Mouse (Mus musculus): ENCODE results near the gene Sec31a. TPM values are rescaled to one million over a fixed set of nuclear protein-coding genes. Genes with fewer than 3 reads are reported as not detected.

The Sec31a gene
- total RNA-seq, 1 experiment = 94.5 TPM

GRCm38 (mm10) chr5:100331636-100332035, 84.4 kb downstream of the Sec31a start:
- H3K4me1 ChIP-seq (ENCODE audit: control insufficient read depth in 2 of 2, insufficient read depth in 2 of 2, low read length in 2 of 2, poor library complexity in 1 of 2) = peaks cover 0 to 9% of the 10 kb centered on the region in 2 experiments; a peak in 2 of 4 replicates
- no peak overlapping the region for H3K4me3 ChIP-seq (ENCODE audit: insufficient read depth in 1 of 2, low read depth in 1 of 2, low read length in 2 of 2, poor library complexity in 1 of 2, severe bottlenecking in 1 of 2)
- in situ Hi-C loops (cut with MboI; ENCODE audit: low sequenced_read_pairs in 2 of 2, unreplicated experiment in 2 of 2) = no loop called here
- DNase-seq (ENCODE audit: low read depth, low spot score) = no peak
- no peak for TF ChIP-seq ZNF384 (IDR thresholded peaks at IDR 0.05; ENCODE audit: low read depth, low read length)
- TF ChIP-seq MAFK (IDR thresholded peaks at IDR 0.05; ENCODE audit: insufficient read depth, low read depth, low read length) = 0 out of 2 replicates have a peak, but pooled peaks have one; percentile 30
- H3K9ac ChIP-seq (ENCODE audit: insufficient read depth, low read depth, low read length, poor library complexity, severe bottlenecking) = no peak overlapping the region
- no peaks in the 10 kb centered on the region for H3K9me3 ChIP-seq (ENCODE audit: control insufficient read depth, insufficient read depth, low read depth, low read length)
- H3K27ac ChIP-seq (ENCODE audit: insufficient read depth, low read depth, low read length, poor library complexity, severe bottlenecking) = no peak overlapping the region
- no peaks in the 10 kb centered on the region for H3K36me3 ChIP-seq (ENCODE audit: control insufficient read depth, insufficient read depth, low read length, poor library complexity, severe bottlenecking)

DNA sequence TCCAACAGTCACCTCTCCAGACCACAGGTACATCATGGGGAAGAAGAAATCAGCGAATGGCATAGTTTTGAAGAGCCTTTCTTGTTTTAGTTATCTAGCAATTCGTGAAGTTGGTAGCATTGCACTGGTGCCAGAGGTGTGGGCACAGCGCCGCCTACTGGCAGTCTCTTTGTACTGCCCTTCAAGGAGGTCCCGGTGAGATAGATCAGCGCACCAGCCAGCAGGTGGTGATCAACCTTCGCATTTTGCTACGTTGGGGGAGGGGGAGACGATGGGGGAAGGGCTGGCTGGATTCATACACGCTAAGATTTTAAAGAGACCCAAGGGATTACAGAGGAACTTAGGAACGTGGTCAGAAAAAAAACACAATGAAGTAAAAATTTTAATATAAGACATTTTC, 94.0 kb downstream of the Sec31a start:
- in situ Hi-C loops (cut with MboI; ENCODE audit: low sequenced_read_pairs in 2 of 2, unreplicated experiment in 2 of 2) = no loop called here
- peak; percentile 82 for DNase-seq (ENCODE audit: low read depth, low spot score)
- no peak overlapping the region for H3K4me3 ChIP-seq (ENCODE audit: insufficient read depth in 1 of 2, low read depth in 1 of 2, low read length in 2 of 2, poor library complexity in 1 of 2, severe bottlenecking in 1 of 2)
- H3K27ac ChIP-seq (ENCODE audit: insufficient read depth, low read depth, low read length, poor library complexity, severe bottlenecking) = no peak overlapping the region
- no peak for TF ChIP-seq ZNF384 (IDR thresholded peaks at IDR 0.05; ENCODE audit: low read depth, low read length)
- no peak for TF ChIP-seq HCFC1 (IDR thresholded peaks at IDR 0.05; ENCODE audit: borderline replicate concordance, insufficient read depth, low read length)
- TF ChIP-seq ZC3H11A (IDR thresholded peaks at IDR 0.05; ENCODE audit: borderline replicate concordance, low read depth, low read length) = peak; percentile 72; the same call in 1 of the 2 replicates
- TF ChIP-seq CHD2 (IDR thresholded peaks at IDR 0.05; ENCODE audit: low read depth, low read length) = peak; percentile 85
- TF ChIP-seq MAFK (IDR thresholded peaks at IDR 0.05; ENCODE audit: insufficient read depth, low read depth, low read length) = no peak
- no peaks in the 10 kb centered on the region for H3K4me1 ChIP-seq (ENCODE audit: control insufficient read depth in 2 of 2, insufficient read depth in 2 of 2, low read length in 2 of 2, poor library complexity in 1 of 2)
- H3K36me3 ChIP-seq (ENCODE audit: control insufficient read depth, insufficient read depth, low read length, poor library complexity, severe bottlenecking) = no peaks in the 10 kb centered on the region
- H3K9me3 ChIP-seq (ENCODE audit: control insufficient read depth, insufficient read depth, low read depth, low read length) = no peaks in the 10 kb centered on the region
- no peak overlapping the region for H3K9ac ChIP-seq (ENCODE audit: insufficient read depth, low read depth, low read length, poor library complexity, severe bottlenecking)

- no peak for DNase-seq (ENCODE audit: low read depth, low spot score)
- H3K4me1 ChIP-seq (ENCODE audit: control insufficient read depth in 2 of 2, insufficient read depth in 2 of 2, low read length in 2 of 2, poor library complexity in 1 of 2) = no peaks in the 10 kb centered on the region
- in situ Hi-C loops (cut with MboI; ENCODE audit: low sequenced_read_pairs in 2 of 2, unreplicated experiment in 2 of 2) = loop anchor here in 1 of 2 experiments (10.0 kb wide), 1 partner anchor 243 kb away; no protein-coding TSS in a partner anchor
- peak overlapping the region; percentile 25; the same call in 1 of the 2 replicates for H3K9ac ChIP-seq (ENCODE audit: insufficient read depth, low read depth, low read length, poor library complexity, severe bottlenecking)
- H3K36me3 ChIP-seq (ENCODE audit: control insufficient read depth, insufficient read depth, low read length, poor library complexity, severe bottlenecking) = no peaks in the 10 kb centered on the region
- no peaks in the 10 kb centered on the region for H3K9me3 ChIP-seq (ENCODE audit: control insufficient read depth, insufficient read depth, low read depth, low read length)
- no peak overlapping the region for H3K4me3 ChIP-seq (ENCODE audit: insufficient read depth in 1 of 2, low read depth in 1 of 2, low read length in 2 of 2, poor library complexity in 1 of 2, severe bottlenecking in 1 of 2)
- no peak for TF ChIP-seq ZNF384 (IDR thresholded peaks at IDR 0.05; ENCODE audit: low read depth, low read length)
- TF ChIP-seq HCFC1 (IDR thresholded peaks at IDR 0.05; ENCODE audit: borderline replicate concordance, insufficient read depth, low read length) = no peak
- TF ChIP-seq CHD2 (IDR thresholded peaks at IDR 0.05; ENCODE audit: low read depth, low read length) = no peak
- no peak for TF ChIP-seq ZC3H11A (IDR thresholded peaks at IDR 0.05; ENCODE audit: borderline replicate concordance, low read depth, low read length)
- no peak for TF ChIP-seq MAFK (IDR thresholded peaks at IDR 0.05; ENCODE audit: insufficient read depth, low read depth, low read length)
- no peak overlapping the region for H3K27ac ChIP-seq (ENCODE audit: insufficient read depth, low read depth, low read length, poor library complexity, severe bottlenecking)
Measured at GRCm38 (mm10) chr5:100317842-100318241, 98.2 kb downstream of the Sec31a start.

DNA sequence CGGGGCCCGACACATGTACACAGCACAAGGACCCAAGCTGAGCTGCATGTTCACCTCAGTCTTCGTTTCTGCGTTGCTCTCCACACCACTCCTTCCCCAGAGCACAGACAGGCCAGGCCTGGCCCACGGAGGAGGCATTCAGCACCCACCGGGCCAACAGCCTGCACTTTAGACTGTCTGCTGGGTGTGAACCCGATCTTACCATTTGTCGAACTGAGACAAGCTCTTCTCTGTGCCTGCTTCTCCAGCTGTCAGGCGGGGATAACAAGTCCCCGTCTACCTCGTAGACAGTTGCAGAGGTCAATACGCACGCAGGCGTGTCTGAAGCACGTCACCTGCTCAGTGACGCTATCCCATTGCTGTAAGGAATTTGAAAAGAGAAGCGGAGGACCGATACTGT, 99.0 kb downstream of the Sec31a start:
- TF ChIP-seq MAFK (IDR thresholded peaks at IDR 0.05; ENCODE audit: insufficient read depth, low read depth, low read length) (no peak), CHD2 (IDR thresholded peaks at IDR 0.05; ENCODE audit: low read depth, low read length) (no peak), HCFC1 (IDR thresholded peaks at IDR 0.05; ENCODE audit: borderline replicate concordance, insufficient read depth, low read length) (no peak), ZC3H11A (IDR thresholded peaks at IDR 0.05; ENCODE audit: borderline replicate concordance, low read depth, low read length) (no peak)
- Histone ChIP-seq H3K36me3 (ENCODE audit: control insufficient read depth, insufficient read depth, low read length, poor library complexity, severe bottlenecking) (no peaks in the 10 kb centered on the region), H3K27ac (ENCODE audit: insufficient read depth, low read depth, low read length, poor library complexity, severe bottlenecking) (no peak overlapping the region)

GRCm38 (mm10) chr5:100315646-100316045, 100.4 kb downstream of the Sec31a start:
- TF ChIP-seq ZNF384 (IDR thresholded peaks at IDR 0.05; ENCODE audit: low read depth, low read length) = no peak
- no peak for TF ChIP-seq CHD2 (IDR thresholded peaks at IDR 0.05; ENCODE audit: low read depth, low read length)
- TF ChIP-seq ZC3H11A (IDR thresholded peaks at IDR 0.05; ENCODE audit: borderline replicate concordance, low read depth, low read length) = no peak
- no peak for TF ChIP-seq HCFC1 (IDR thresholded peaks at IDR 0.05; ENCODE audit: borderline replicate concordance, insufficient read depth, low read length)
- no peak for DNase-seq (ENCODE audit: low read depth, low spot score)
- Histone ChIP-seq H3K4me1 (ENCODE audit: control insufficient read depth in 2 of 2, insufficient read depth in 2 of 2, low read length in 2 of 2, poor library complexity in 1 of 2) (no peaks in the 10 kb centered on the region), H3K27ac (ENCODE audit: insufficient read depth, low read depth, low read length, poor library complexity, severe bottlenecking) (no peak overlapping the region), H3K9ac (ENCODE audit: insufficient read depth, low read depth, low read length, poor library complexity, severe bottlenecking) (no peak overlapping the region), H3K9me3 (ENCODE audit: control insufficient read depth, insufficient read depth, low read depth, low read length) (no peaks in the 10 kb centered on the region), H3K4me3 (ENCODE audit: insufficient read depth in 1 of 2, low read depth in 1 of 2, low read length in 2 of 2, poor library complexity in 1 of 2, severe bottlenecking in 1 of 2) (no peak overlapping the region), H3K36me3 (ENCODE audit: control insufficient read depth, insufficient read depth, low read length, poor library complexity, severe bottlenecking) (no peaks in the 10 kb centered on the region)
- in situ Hi-C loops (cut with MboI; ENCODE audit: low sequenced_read_pairs in 2 of 2, unreplicated experiment in 2 of 2) = loop anchor here in 1 of 2 experiments (10.0 kb wide), 1 partner anchor 241 kb away; no protein-coding TSS in a partner anchor

More for the DNA sequence above, 99.0 kb downstream of the Sec31a start:
- Histone ChIP-seq H3K4me3 (ENCODE audit: insufficient read depth in 1 of 2, low read depth in 1 of 2, low read length in 2 of 2, poor library complexity in 1 of 2, severe bottlenecking in 1 of 2) (no peak overlapping the region; a peak in 1 of 4 replicates), H3K9ac (ENCODE audit: insufficient read depth, low read depth, low read length, poor library complexity, severe bottlenecking) (no peak overlapping the region), H3K4me1 (ENCODE audit: control insufficient read depth in 2 of 2, insufficient read depth in 2 of 2, low read length in 2 of 2, poor library complexity in 1 of 2) (no peaks in the 10 kb centered on the region), H3K9me3 (ENCODE audit: control insufficient read depth, insufficient read depth, low read depth, low read length) (no peaks in the 10 kb centered on the region)
- in situ Hi-C loops (cut with MboI; ENCODE audit: low sequenced_read_pairs in 2 of 2, unreplicated experiment in 2 of 2) = loop anchor here in 1 of 2 experiments (10.0 kb wide), 1 partner anchor 242 kb away; no protein-coding TSS in a partner anchor
- DNase-seq (ENCODE audit: low read depth, low spot score) = no peak

Measured in ES-E14 (cell line).